Mouse (Mus musculus): Measurements from ENCODE around the gene BC029722. TPM values are rescaled to one million over a fixed set of nuclear protein-coding genes. Genes with fewer than 3 reads are reported as not detected.

Gene BC029722
- polyA plus RNA-seq, 1 experiment: 37.5 TPM

DNA sequence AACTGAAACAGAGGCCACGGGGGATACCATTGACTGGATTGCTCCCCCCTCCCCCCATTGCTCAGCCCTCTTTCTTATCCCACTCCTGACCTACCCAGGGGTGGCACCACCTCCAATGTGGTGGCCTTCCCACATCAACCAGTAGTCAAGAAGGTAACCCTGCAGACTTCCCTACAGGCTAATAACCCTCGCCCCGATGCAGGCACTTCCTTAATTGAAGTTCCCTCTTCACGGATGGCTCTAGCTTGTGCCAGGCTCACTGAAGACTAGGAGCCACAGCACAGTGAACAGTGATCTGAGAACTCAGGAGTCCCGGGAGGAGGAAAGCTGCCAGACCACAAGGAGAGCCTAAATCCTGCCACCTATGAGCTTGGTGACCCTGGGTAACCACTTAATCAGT is 32.3 kb downstream of the BC029722 start:
- no peak overlapping the region for H3K27ac ChIP-seq (ENCODE audit: control insufficient read depth, insufficient read depth, low read length)
- no peaks in the 10 kb centered on the region; the same call in 1 of the 2 replicates for H3K27me3 ChIP-seq (ENCODE audit: control insufficient read depth, insufficient read depth, low read length)
- 23% methylated on average over 5 of the region's 5 CpGs for WGBS
- no peak for TF ChIP-seq POLR2A (IDR thresholded peaks at IDR 0.05; ENCODE audit: control insufficient read depth, extremely low read depth, insufficient read depth, low read length, poor library complexity)
- TF ChIP-seq CTCF (IDR thresholded peaks at IDR 0.05; ENCODE audit: borderline replicate concordance, control insufficient read depth, extremely low read depth, insufficient read depth, low read length, poor library complexity): no peak
- no peak overlapping the region for H3K4me3 ChIP-seq (ENCODE audit: control insufficient read depth, insufficient read depth, low read length)
- DNase-seq: no peak
- no peaks in the 10 kb centered on the region for H3K4me1 ChIP-seq (replicated peaks; ENCODE audit: control insufficient read depth, insufficient read depth, low read length)
- no peaks in the 10 kb centered on the region for H3K36me3 ChIP-seq (ENCODE audit: control insufficient read depth, insufficient read depth, low read length)

DNA sequence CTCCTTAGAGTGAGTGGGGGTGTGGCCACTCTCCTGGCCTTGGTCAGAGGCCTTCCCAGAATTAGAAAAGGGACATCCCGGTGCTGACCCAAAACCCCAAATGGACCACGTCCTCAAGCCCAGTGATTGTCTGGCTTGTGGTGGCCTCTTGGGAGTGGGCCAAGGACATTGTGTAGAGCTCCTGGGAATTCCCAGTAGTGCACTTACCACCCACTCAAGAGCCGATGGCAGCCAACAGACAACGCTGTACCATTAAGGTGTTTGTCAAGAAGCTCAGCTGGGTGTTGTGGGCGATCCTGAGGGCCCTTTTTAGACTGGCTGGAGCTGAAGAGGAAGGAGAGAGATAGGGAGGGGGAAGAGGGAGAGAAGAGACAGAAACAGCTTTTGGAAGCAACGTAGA is 34.7 kb downstream of the BC029722 start:
- no peak overlapping the region for H3K27ac ChIP-seq (ENCODE audit: control insufficient read depth, insufficient read depth, low read length)
- no peaks in the 10 kb centered on the region for H3K4me1 ChIP-seq (replicated peaks; ENCODE audit: control insufficient read depth, insufficient read depth, low read length)
- DNase-seq: no peak
- 82% methylated on average over 6 of the region's 6 CpGs for WGBS
- H3K36me3 ChIP-seq (ENCODE audit: control insufficient read depth, insufficient read depth, low read length): no peaks in the 10 kb centered on the region
- H3K4me3 ChIP-seq (ENCODE audit: control insufficient read depth, insufficient read depth, low read length): no peak overlapping the region
- TF ChIP-seq CTCF (IDR thresholded peaks at IDR 0.05; ENCODE audit: borderline replicate concordance, control insufficient read depth, extremely low read depth, insufficient read depth, low read length, poor library complexity) (no peak), POLR2A (IDR thresholded peaks at IDR 0.05; ENCODE audit: control insufficient read depth, extremely low read depth, insufficient read depth, low read length, poor library complexity) (no peak)
- no peaks in the 10 kb centered on the region; the same call in 1 of the 2 replicates for H3K27me3 ChIP-seq (ENCODE audit: control insufficient read depth, insufficient read depth, low read length)

DNA sequence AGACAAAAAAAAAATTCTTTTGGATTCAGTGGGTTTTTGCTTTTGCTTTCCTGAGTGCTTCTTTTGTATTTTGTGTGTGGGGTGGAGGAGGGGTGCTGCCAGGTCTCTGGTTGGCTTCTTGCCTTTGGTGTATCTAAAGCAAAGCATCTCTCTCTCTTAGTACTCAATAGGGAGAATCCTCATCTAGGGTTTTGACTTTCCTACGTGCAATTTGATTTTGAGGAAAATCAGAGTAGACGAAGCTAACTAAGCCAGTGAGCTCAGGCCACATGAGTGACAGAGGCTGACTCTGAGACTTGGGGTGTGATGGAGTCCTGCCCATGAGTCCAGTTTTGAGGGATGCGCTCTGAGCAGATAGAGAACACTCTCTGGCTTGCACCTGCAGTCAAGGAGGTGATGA is 39.7 kb downstream of the BC029722 start:
- peaks cover 5% of the 10 kb centered on the region; the same call in 1 of the 2 replicates for H3K4me1 ChIP-seq (replicated peaks; ENCODE audit: control insufficient read depth, insufficient read depth, low read length)
- WGBS: 85% methylated on average over 3 of the region's 3 CpGs
- no peaks in the 10 kb centered on the region for H3K36me3 ChIP-seq (ENCODE audit: control insufficient read depth, insufficient read depth, low read length)
- DNase-seq: no peak
- H3K27ac ChIP-seq (ENCODE audit: control insufficient read depth, insufficient read depth, low read length): no peak overlapping the region
- peaks cover 17% of the 10 kb centered on the region for H3K27me3 ChIP-seq (ENCODE audit: control insufficient read depth, insufficient read depth, low read length)
- TF ChIP-seq CTCF (IDR thresholded peaks at IDR 0.05; ENCODE audit: borderline replicate concordance, control insufficient read depth, extremely low read depth, insufficient read depth, low read length, poor library complexity): no peak
- TF ChIP-seq POLR2A (IDR thresholded peaks at IDR 0.05; ENCODE audit: control insufficient read depth, extremely low read depth, insufficient read depth, low read length, poor library complexity): no peak
- H3K4me3 ChIP-seq (ENCODE audit: control insufficient read depth, insufficient read depth, low read length): no peak overlapping the region

DNA sequence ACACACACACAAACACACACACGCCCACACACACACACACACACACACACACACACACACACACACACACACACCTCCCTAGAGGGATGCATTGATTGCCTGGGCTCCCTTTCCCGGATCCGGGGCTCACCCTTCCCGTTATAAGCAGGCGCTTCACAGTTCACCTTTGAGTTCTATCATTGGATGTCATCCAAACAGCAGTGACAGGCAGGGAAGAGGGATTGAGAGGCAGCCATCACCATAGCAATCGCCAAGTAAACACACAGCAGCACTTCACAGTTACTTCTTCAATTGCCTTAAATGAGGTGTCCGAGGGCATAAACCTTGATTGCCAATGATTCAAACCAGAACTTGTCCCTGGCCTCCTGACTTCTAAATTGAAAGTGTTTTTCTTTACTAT is 40.2 kb downstream of the BC029722 start:
- no peak overlapping the region for H3K27ac ChIP-seq (ENCODE audit: control insufficient read depth, insufficient read depth, low read length)
- TF ChIP-seq POLR2A (IDR thresholded peaks at IDR 0.05; ENCODE audit: control insufficient read depth, extremely low read depth, insufficient read depth, low read length, poor library complexity) (no peak), CTCF (IDR thresholded peaks at IDR 0.05; ENCODE audit: borderline replicate concordance, control insufficient read depth, extremely low read depth, insufficient read depth, low read length, poor library complexity) (no peak)
- WGBS: 49% methylated on average over 7 of the region's 7 CpGs
- H3K36me3 ChIP-seq (ENCODE audit: control insufficient read depth, insufficient read depth, low read length): no peaks in the 10 kb centered on the region
- DNase-seq: no peak
- H3K27me3 ChIP-seq (ENCODE audit: control insufficient read depth, insufficient read depth, low read length): peaks cover 17% of the 10 kb centered on the region
- peaks cover 5% of the 10 kb centered on the region; the same call in 1 of the 2 replicates for H3K4me1 ChIP-seq (replicated peaks; ENCODE audit: control insufficient read depth, insufficient read depth, low read length)
- no peak overlapping the region for H3K4me3 ChIP-seq (ENCODE audit: control insufficient read depth, insufficient read depth, low read length)

DNA sequence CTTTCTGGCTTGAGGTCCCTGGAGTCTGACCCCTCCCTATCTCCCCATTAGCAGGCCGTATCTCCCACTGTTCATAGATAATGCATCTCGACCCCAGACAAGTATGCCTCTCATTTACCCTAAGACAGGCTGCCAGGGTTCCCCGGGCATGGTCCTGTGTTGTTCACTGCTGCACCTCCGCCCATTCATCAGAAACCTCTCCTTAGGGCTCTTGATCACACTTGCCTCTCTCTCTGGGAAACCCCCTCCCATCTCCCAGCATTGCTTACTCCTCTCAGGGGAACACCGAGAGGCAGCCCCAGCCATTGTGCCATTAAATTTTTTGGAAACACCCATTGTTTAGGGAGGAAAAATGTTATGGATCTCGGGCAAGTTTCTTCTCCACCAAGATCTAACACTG is 41.2 kb downstream of the BC029722 start:
- DNase-seq: no peak
- Histone ChIP-seq H3K36me3 (ENCODE audit: control insufficient read depth, insufficient read depth, low read length) (no peaks in the 10 kb centered on the region), H3K27ac (ENCODE audit: control insufficient read depth, insufficient read depth, low read length) (no peak overlapping the region), H3K27me3 (ENCODE audit: control insufficient read depth, insufficient read depth, low read length) (peaks cover 20% of the 10 kb centered on the region), H3K4me1 (replicated peaks; ENCODE audit: control insufficient read depth, insufficient read depth, low read length) (peaks cover 5% of the 10 kb centered on the region; the same call in 1 of the 2 replicates), H3K4me3 (ENCODE audit: control insufficient read depth, insufficient read depth, low read length) (no peak overlapping the region)
- TF ChIP-seq POLR2A (IDR thresholded peaks at IDR 0.05; ENCODE audit: control insufficient read depth, extremely low read depth, insufficient read depth, low read length, poor library complexity): no peak
- no peak for TF ChIP-seq CTCF (IDR thresholded peaks at IDR 0.05; ENCODE audit: borderline replicate concordance, control insufficient read depth, extremely low read depth, insufficient read depth, low read length, poor library complexity)
- WGBS: 80% methylated on average over 6 of the region's 6 CpGs

DNA sequence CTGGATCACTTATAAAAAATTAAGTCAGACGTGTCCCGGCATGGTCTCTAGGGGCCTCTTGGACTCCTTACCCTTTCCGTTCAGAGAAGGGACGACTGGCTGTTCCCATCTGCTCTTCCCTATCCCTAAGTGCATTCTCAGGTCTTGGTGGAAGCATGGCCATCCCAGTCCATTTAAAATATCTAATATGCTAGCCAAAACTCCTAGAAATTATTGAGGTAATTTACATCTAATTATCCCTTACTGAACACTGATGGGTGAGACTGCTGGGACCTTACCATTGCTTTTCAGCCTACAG is 41.6 kb downstream of the BC029722 start:
- TF ChIP-seq CTCF (IDR thresholded peaks at IDR 0.05; ENCODE audit: borderline replicate concordance, control insufficient read depth, extremely low read depth, insufficient read depth, low read length, poor library complexity): no peak
- TF ChIP-seq POLR2A (IDR thresholded peaks at IDR 0.05; ENCODE audit: control insufficient read depth, extremely low read depth, insufficient read depth, low read length, poor library complexity): no peak
- peaks cover 20% of the 10 kb centered on the region for H3K27me3 ChIP-seq (ENCODE audit: control insufficient read depth, insufficient read depth, low read length)
- 87% methylated on average over 4 of the region's 4 CpGs for WGBS
- no peak overlapping the region for H3K27ac ChIP-seq (ENCODE audit: control insufficient read depth, insufficient read depth, low read length)
- H3K36me3 ChIP-seq (ENCODE audit: control insufficient read depth, insufficient read depth, low read length): no peaks in the 10 kb centered on the region
- DNase-seq: no peak
- H3K4me1 ChIP-seq (replicated peaks; ENCODE audit: control insufficient read depth, insufficient read depth, low read length): peaks cover 5% of the 10 kb centered on the region; the same call in 1 of the 2 replicates
- no peak overlapping the region for H3K4me3 ChIP-seq (ENCODE audit: control insufficient read depth, insufficient read depth, low read length)

All from thymus, adult 2 months (tissue).